Mouse (Mus musculus): Measurements from ENCODE around the gene Folr1. TPM values are rescaled to one million over a fixed set of nuclear protein-coding genes. Genes with fewer than 3 reads are reported as not detected.

Folr1 gene
- polyA plus RNA-seq (2012; rRNA removed) = 25.5 and 28.5 TPM in 2 replicates

DNA sequence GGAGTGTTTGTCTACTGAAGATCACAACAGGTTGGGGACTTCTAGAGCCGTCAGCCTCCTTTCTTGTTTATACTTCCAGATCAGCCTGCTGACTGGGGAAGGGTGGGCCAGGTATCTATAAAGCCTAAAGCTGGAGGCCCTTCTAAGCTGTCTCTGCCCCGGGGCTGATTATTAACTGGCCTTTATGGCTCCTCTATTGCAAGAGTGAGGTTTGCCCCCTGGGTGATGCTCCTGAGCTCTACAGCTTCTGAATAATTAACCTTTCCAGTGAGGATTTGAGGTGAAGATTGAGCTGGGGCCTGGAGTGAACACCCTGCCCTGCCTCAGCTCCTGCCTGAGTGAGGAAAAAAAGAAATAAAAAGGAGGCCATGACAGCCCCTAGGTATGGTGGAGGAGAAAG lies at the start of gene Folr1:
Gene Folr1, minus strand, starts transcription at position 160 of the 400 bp plus-strand sequence.
- H3K27me3 ChIP-seq (ENCODE audit: control insufficient read depth, insufficient read depth, low read length) = no peaks in the 10 kb centered on the region
- TF ChIP-seq CTCF (IDR thresholded peaks at IDR 0.05; ENCODE audit: control insufficient read depth, insufficient read depth, insufficient replicate concordance, low read depth, low read length) = no peak
- TF ChIP-seq POLR2A (IDR thresholded peaks at IDR 0.05; ENCODE audit: control insufficient read depth, low read depth, low read length) = no peak
- H3K36me3 ChIP-seq (ENCODE audit: control insufficient read depth, insufficient read depth, low read length) = no peaks in the 10 kb centered on the region
- H3K27ac ChIP-seq (ENCODE audit: control insufficient read depth, insufficient read depth, low read depth, low read length) = 0 out of 2 replicates have a peak within 1 kb of the TSS, but pooled peaks have one; percentile 30
- H3K4me1 ChIP-seq (ENCODE audit: control insufficient read depth, insufficient read depth, low read length) = peaks cover 2% of the 10 kb centered on the region; the same call in 1 of the 2 replicates
- H3K4me3 ChIP-seq (ENCODE audit: control insufficient read depth, low read depth, low read length) = no peak within 1 kb of the TSS

DNA sequence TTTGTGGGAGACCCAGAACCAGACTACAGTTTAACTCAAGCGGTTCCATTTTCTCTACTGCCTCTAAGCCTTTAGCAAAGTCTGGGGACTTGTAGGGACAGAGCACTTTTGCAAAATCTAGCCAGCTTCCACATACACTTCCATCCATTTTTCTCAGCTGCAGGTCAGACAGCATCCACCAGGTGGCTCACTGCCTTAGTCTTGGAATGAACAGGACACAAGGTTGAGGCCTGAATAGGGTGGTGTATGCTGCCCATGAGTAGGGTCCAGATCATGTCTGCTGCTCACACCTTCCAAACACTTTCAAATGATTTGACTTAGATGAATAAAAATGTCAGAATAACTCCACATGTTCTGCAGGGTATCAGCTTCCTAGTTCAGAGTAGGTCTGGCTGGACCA lies 47.5 kb upstream of the Folr1 start:
- Histone ChIP-seq H3K4me3 (ENCODE audit: control insufficient read depth, low read depth, low read length) (no peak overlapping the region), H3K27me3 (ENCODE audit: control insufficient read depth, insufficient read depth, low read length) (no peaks in the 10 kb centered on the region)
- peak; percentile 48; the same call in 1 of the 2 replicates for TF ChIP-seq CTCF (IDR thresholded peaks at IDR 0.05; ENCODE audit: control insufficient read depth, insufficient read depth, insufficient replicate concordance, low read depth, low read length)
- no peak for TF ChIP-seq POLR2A (IDR thresholded peaks at IDR 0.05; ENCODE audit: control insufficient read depth, low read depth, low read length)

GRCm38 (mm10) chr7:101911982-101912381 lies 41.4 kb upstream of the Folr1 start:
- TF ChIP-seq POLR2A (IDR thresholded peaks at IDR 0.05; ENCODE audit: control insufficient read depth, low read depth, low read length) (no peak), CTCF (IDR thresholded peaks at IDR 0.05; ENCODE audit: control insufficient read depth, insufficient read depth, insufficient replicate concordance, low read depth, low read length) (no peak)
- Histone ChIP-seq H3K27me3 (ENCODE audit: control insufficient read depth, insufficient read depth, low read length) (no peaks in the 10 kb centered on the region), H3K4me3 (ENCODE audit: control insufficient read depth, low read depth, low read length) (no peak overlapping the region), H3K4me1 (ENCODE audit: control insufficient read depth, insufficient read depth, low read length) (no peaks in the 10 kb centered on the region), H3K36me3 (ENCODE audit: control insufficient read depth, insufficient read depth, low read length) (no peaks in the 10 kb centered on the region; the same call in 1 of the 2 replicates), H3K27ac (ENCODE audit: control insufficient read depth, insufficient read depth, low read depth, low read length) (no peak overlapping the region)

More for the DNA sequence above, 47.5 kb upstream of the Folr1 start:
- H3K36me3 ChIP-seq (ENCODE audit: control insufficient read depth, insufficient read depth, low read length) = peaks cover 4% of the 10 kb centered on the region
- H3K27ac ChIP-seq (ENCODE audit: control insufficient read depth, insufficient read depth, low read depth, low read length) = no peak overlapping the region
- no peaks in the 10 kb centered on the region for H3K4me1 ChIP-seq (ENCODE audit: control insufficient read depth, insufficient read depth, low read length)

DNA sequence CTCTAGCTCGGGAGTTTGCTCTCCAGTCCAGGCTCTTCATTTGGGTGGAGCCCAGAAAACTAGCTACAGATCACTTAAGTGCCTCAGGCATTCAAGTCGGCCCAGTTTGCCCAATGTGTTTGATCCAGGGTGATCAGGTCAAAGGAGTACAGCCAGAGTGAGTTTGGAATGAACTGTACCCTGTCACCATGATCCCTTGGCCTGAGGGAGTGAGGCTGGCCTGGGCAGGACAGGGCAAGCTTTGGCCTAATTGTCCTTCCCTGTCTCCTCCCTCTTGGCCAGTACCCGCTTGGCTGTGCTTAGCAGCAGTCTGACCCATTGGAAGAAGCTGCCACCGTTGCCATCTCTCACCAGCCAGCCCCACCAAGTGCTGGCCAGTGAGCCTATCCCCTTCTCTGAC lies 39.5 kb upstream of the Folr1 start:
- Histone ChIP-seq H3K36me3 (ENCODE audit: control insufficient read depth, insufficient read depth, low read length) (no peaks in the 10 kb centered on the region; the same call in 1 of the 2 replicates), H3K27me3 (ENCODE audit: control insufficient read depth, insufficient read depth, low read length) (no peaks in the 10 kb centered on the region), H3K27ac (ENCODE audit: control insufficient read depth, insufficient read depth, low read depth, low read length) (no peak overlapping the region), H3K4me3 (ENCODE audit: control insufficient read depth, low read depth, low read length) (no peak overlapping the region), H3K4me1 (ENCODE audit: control insufficient read depth, insufficient read depth, low read length) (no peaks in the 10 kb centered on the region)
- TF ChIP-seq CTCF (IDR thresholded peaks at IDR 0.05; ENCODE audit: control insufficient read depth, insufficient read depth, insufficient replicate concordance, low read depth, low read length) (no peak), POLR2A (IDR thresholded peaks at IDR 0.05; ENCODE audit: control insufficient read depth, low read depth, low read length) (no peak)

DNA sequence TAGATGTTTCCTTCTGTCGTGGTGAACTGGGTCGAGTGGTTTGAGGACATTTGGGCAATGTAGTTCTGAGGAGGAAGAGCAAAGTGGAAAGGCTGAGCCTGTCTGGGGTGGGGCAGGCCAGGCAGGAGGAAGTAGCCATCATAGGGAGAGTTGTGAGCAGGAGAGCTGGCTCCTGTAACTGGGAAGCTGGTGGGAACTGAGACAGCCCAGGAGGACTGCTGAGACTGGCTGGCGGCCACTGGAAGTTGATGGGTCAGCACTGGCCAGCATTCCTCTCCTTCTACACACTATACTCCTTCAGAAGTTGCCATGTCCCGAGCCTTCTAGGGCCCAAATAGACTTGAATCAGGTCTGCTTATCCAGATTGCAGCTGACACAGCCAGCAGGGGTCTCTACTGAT lies 37.8 kb upstream of the Folr1 start:
- no peak overlapping the region for H3K27ac ChIP-seq (ENCODE audit: control insufficient read depth, insufficient read depth, low read depth, low read length)
- H3K4me1 ChIP-seq (ENCODE audit: control insufficient read depth, insufficient read depth, low read length) = no peaks in the 10 kb centered on the region
- no peaks in the 10 kb centered on the region for H3K27me3 ChIP-seq (ENCODE audit: control insufficient read depth, insufficient read depth, low read length)
- no peak overlapping the region for H3K4me3 ChIP-seq (ENCODE audit: control insufficient read depth, low read depth, low read length)
- no peaks in the 10 kb centered on the region; the same call in 1 of the 2 replicates for H3K36me3 ChIP-seq (ENCODE audit: control insufficient read depth, insufficient read depth, low read length)
- TF ChIP-seq CTCF (IDR thresholded peaks at IDR 0.05; ENCODE audit: control insufficient read depth, insufficient read depth, insufficient replicate concordance, low read depth, low read length) (no peak), POLR2A (IDR thresholded peaks at IDR 0.05; ENCODE audit: control insufficient read depth, low read depth, low read length) (no peak)

DNA sequence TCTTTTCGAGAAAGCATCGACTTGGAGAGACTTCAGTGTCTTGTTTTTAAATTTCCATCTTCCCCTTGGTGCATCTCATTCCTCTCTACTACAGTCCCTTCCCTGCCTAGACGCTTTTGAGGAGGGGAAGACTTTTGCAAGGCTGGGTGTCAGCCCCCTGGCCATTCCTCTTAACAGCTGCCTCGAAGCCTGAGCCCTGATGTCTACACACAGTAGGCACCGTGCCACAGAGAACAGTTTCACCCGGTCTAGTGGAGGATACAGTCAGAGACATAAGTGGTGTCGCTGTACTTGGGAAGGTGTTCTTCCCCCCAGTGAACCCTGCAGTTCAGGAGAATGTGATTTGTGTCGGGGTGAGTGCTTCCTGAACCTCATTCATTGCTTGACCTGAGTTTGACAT lies 36.1 kb upstream of the Folr1 start:
- Histone ChIP-seq H3K4me3 (ENCODE audit: control insufficient read depth, low read depth, low read length) (peak overlapping the region; percentile 100), H3K4me1 (ENCODE audit: control insufficient read depth, insufficient read depth, low read length) (no peaks in the 10 kb centered on the region), H3K27me3 (ENCODE audit: control insufficient read depth, insufficient read depth, low read length) (no peaks in the 10 kb centered on the region), H3K36me3 (ENCODE audit: control insufficient read depth, insufficient read depth, low read length) (no peaks in the 10 kb centered on the region), H3K27ac (ENCODE audit: control insufficient read depth, insufficient read depth, low read depth, low read length) (no peak overlapping the region; the same call in 1 of the 2 replicates)
- TF ChIP-seq CTCF (IDR thresholded peaks at IDR 0.05; ENCODE audit: control insufficient read depth, insufficient read depth, insufficient replicate concordance, low read depth, low read length) = no peak
- TF ChIP-seq POLR2A (IDR thresholded peaks at IDR 0.05; ENCODE audit: control insufficient read depth, low read depth, low read length) = no peak

- Histone ChIP-seq H3K4me1 (ENCODE audit: control insufficient read depth, insufficient read depth, low read length) (no peaks in the 10 kb centered on the region), H3K27me3 (ENCODE audit: control insufficient read depth, insufficient read depth, low read length) (no peaks in the 10 kb centered on the region), H3K27ac (ENCODE audit: control insufficient read depth, insufficient read depth, low read depth, low read length) (peak within 1 kb of the TSS; percentile 98), H3K4me3 (ENCODE audit: control insufficient read depth, low read depth, low read length) (peak within 1 kb of the TSS; percentile 100), H3K36me3 (ENCODE audit: control insufficient read depth, insufficient read depth, low read length) (no peaks in the 10 kb centered on the region)
- TF ChIP-seq CTCF (IDR thresholded peaks at IDR 0.05; ENCODE audit: control insufficient read depth, insufficient read depth, insufficient replicate concordance, low read depth, low read length) (no peak), POLR2A (IDR thresholded peaks at IDR 0.05; ENCODE audit: control insufficient read depth, low read depth, low read length) (no peak)
These were observed 35.7 kb upstream of the Folr1 start, which contains the start of gene Tomt for GRCm38 (mm10) chr7:101906287-101906681. Tomt (minus strand) TSS chr7:101906359.

Measured in testis, adult 2 months (tissue).